Mouse (Mus musculus): Measurements from ENCODE around the gene Kncn. TPM values are rescaled to one million over a fixed set of nuclear protein-coding genes. Genes with fewer than 3 reads are reported as not detected.

Gene Kncn
- polyA plus RNA-seq, 1 experiment from 2014 or later, result 0.45 TPM

GRCm38 (mm10) chr4:115848990-115849677, 35.1 kb upstream of the Kncn start:
- H3K9me3 ChIP-seq (ENCODE audit: control insufficient read depth, low read length), result no peaks in the 10 kb centered on the region
- no peaks in the 10 kb centered on the region; the same call in 1 of the 2 replicates for H3K36me3 ChIP-seq (ENCODE audit: control insufficient read depth, insufficient read depth, low read length)
- no peak overlapping the region for H3K4me2 ChIP-seq (ENCODE audit: low read length)
- H3K4me1 ChIP-seq (ENCODE audit: control insufficient read depth, insufficient read depth, low read depth, low read length), result no peaks in the 10 kb centered on the region
- no peak for ATAC-seq
- H3K4me3 ChIP-seq (ENCODE audit: low read length), result no peak overlapping the region
- no peak overlapping the region for H3K27ac ChIP-seq (ENCODE audit: low read depth, low read length)
- 71% methylated on average over 8 of the region's 8 CpGs for WGBS
- no peak overlapping the region for H3K9ac ChIP-seq (ENCODE audit: low read depth, low read length)
- no peaks in the 10 kb centered on the region for H3K27me3 ChIP-seq (replicated peaks; ENCODE audit: control insufficient read depth, insufficient read depth, low read length)

- Histone ChIP-seq H3K9me3 (ENCODE audit: control insufficient read depth, low read length) (no peaks in the 10 kb centered on the region), H3K4me3 (ENCODE audit: low read length) (no peak overlapping the region), H3K36me3 (ENCODE audit: control insufficient read depth, insufficient read depth, low read length) (no peaks in the 10 kb centered on the region; the same call in 1 of the 2 replicates), H3K4me2 (ENCODE audit: low read length) (no peak overlapping the region), H3K27ac (ENCODE audit: low read depth, low read length) (no peak overlapping the region), H3K4me1 (ENCODE audit: control insufficient read depth, insufficient read depth, low read depth, low read length) (peaks cover 3% of the 10 kb centered on the region), H3K9ac (ENCODE audit: low read depth, low read length) (no peak overlapping the region), H3K27me3 (replicated peaks; ENCODE audit: control insufficient read depth, insufficient read depth, low read length) (no peaks in the 10 kb centered on the region)
- ATAC-seq, result no peak
- WGBS, result 94% methylated on average over 2 of the region's 2 CpGs
Observed at GRCm38 (mm10) chr4:115850111-115850510, 34.1 kb upstream of the Kncn start.

DNA sequence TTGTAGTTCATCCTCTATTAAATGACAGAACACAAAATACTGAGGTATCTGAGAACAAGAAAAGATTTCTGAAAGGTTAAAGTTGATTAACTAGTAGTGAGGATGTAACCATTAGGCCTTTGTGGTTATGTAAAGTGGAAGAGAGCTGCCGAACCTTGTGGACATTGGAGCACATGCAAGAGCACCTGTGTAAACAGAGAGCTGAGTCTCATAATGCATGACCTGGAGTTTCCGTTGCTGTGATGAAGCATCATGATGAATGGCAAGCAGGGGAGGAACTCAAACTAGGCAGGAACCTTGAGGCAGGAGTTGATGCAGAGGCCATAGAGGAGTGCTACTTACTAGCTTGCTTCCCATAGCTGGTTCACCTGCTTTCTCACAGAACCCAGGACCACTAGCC, 33.6 kb upstream of the Kncn start:
- no peaks in the 10 kb centered on the region for H3K27me3 ChIP-seq (replicated peaks; ENCODE audit: control insufficient read depth, insufficient read depth, low read length)
- no peak overlapping the region for H3K9ac ChIP-seq (ENCODE audit: low read depth, low read length)
- H3K9me3 ChIP-seq (ENCODE audit: control insufficient read depth, low read length), result no peaks in the 10 kb centered on the region
- WGBS, result 55% methylated on average over 2 of the region's 2 CpGs
- ATAC-seq, result no peak
- no peak overlapping the region for H3K4me2 ChIP-seq (ENCODE audit: low read length)
- H3K4me1 ChIP-seq (ENCODE audit: control insufficient read depth, insufficient read depth, low read depth, low read length), result peaks cover 8% of the 10 kb centered on the region
- no peak overlapping the region for H3K27ac ChIP-seq (ENCODE audit: low read depth, low read length)
- H3K36me3 ChIP-seq (ENCODE audit: control insufficient read depth, insufficient read depth, low read length), result no peaks in the 10 kb centered on the region; the same call in 1 of the 2 replicates
- no peak overlapping the region for H3K4me3 ChIP-seq (ENCODE audit: low read length)

GRCm38 (mm10) chr4:115851569-115851968, 32.6 kb upstream of the Kncn start:
- Histone ChIP-seq H3K9ac (ENCODE audit: low read depth, low read length) (no peak overlapping the region), H3K36me3 (ENCODE audit: control insufficient read depth, insufficient read depth, low read length) (no peaks in the 10 kb centered on the region; the same call in 1 of the 2 replicates), H3K4me2 (ENCODE audit: low read length) (no peak overlapping the region), H3K4me3 (ENCODE audit: low read length) (no peak overlapping the region), H3K4me1 (ENCODE audit: control insufficient read depth, insufficient read depth, low read depth, low read length) (peaks cover 16% of the 10 kb centered on the region), H3K27ac (ENCODE audit: low read depth, low read length) (no peak overlapping the region), H3K27me3 (replicated peaks; ENCODE audit: control insufficient read depth, insufficient read depth, low read length) (no peaks in the 10 kb centered on the region), H3K9me3 (ENCODE audit: control insufficient read depth, low read length) (no peaks in the 10 kb centered on the region)
- WGBS, result 85% methylated on average over 6 of the region's 6 CpGs
- ATAC-seq, result no peak

GRCm38 (mm10) chr4:115855100-115855499, 29.1 kb upstream of the Kncn start:
- 53% methylated on average over 6 of the region's 6 CpGs for WGBS
- no peaks in the 10 kb centered on the region; the same call in 1 of the 2 replicates for H3K36me3 ChIP-seq (ENCODE audit: control insufficient read depth, insufficient read depth, low read length)
- H3K27me3 ChIP-seq (replicated peaks; ENCODE audit: control insufficient read depth, insufficient read depth, low read length), result no peaks in the 10 kb centered on the region
- no peaks in the 10 kb centered on the region for H3K9me3 ChIP-seq (ENCODE audit: control insufficient read depth, low read length)
- no peak overlapping the region for H3K4me3 ChIP-seq (ENCODE audit: low read length)
- H3K4me1 ChIP-seq (ENCODE audit: control insufficient read depth, insufficient read depth, low read depth, low read length), result peaks cover 19% of the 10 kb centered on the region
- no peak overlapping the region for H3K9ac ChIP-seq (ENCODE audit: low read depth, low read length)
- ATAC-seq, result no peak
- no peak overlapping the region for H3K27ac ChIP-seq (ENCODE audit: low read depth, low read length)
- H3K4me2 ChIP-seq (ENCODE audit: low read length), result no peak overlapping the region

DNA sequence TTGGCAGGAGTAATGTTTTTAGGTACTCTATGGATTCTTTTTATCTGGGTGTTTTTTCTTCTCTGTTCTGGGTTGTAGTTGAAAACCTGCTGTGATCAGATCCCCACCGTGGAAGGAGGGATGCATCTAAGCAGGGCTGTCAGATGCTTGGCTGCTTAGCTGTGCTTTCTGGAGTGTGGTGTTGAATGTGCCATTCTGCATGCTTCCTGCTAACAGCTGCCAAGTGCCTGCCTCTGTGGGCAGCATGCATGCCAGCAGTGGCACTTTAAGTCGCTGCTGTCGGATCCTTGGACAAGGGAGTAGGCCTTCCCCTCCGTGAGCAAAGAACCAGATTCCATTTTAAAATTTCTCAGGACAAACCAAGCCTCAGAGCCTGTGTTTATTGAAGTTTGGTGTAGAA, 28.6 kb upstream of the Kncn start:
- H3K27ac ChIP-seq (ENCODE audit: low read depth, low read length), result peak overlapping the region; percentile 27; the same call in 1 of the 2 replicates
- no peaks in the 10 kb centered on the region; the same call in 1 of the 2 replicates for H3K36me3 ChIP-seq (ENCODE audit: control insufficient read depth, insufficient read depth, low read length)
- no peak overlapping the region for H3K9ac ChIP-seq (ENCODE audit: low read depth, low read length)
- 15% methylated on average over 4 of the region's 4 CpGs for WGBS
- no peaks in the 10 kb centered on the region for H3K27me3 ChIP-seq (replicated peaks; ENCODE audit: control insufficient read depth, insufficient read depth, low read length)
- H3K4me3 ChIP-seq (ENCODE audit: low read length), result no peak overlapping the region
- no peak overlapping the region for H3K4me2 ChIP-seq (ENCODE audit: low read length)
- peak; percentile 70 for ATAC-seq
- peaks cover 19% of the 10 kb centered on the region for H3K4me1 ChIP-seq (ENCODE audit: control insufficient read depth, insufficient read depth, low read depth, low read length)
- H3K9me3 ChIP-seq (ENCODE audit: control insufficient read depth, low read length), result no peaks in the 10 kb centered on the region

DNA sequence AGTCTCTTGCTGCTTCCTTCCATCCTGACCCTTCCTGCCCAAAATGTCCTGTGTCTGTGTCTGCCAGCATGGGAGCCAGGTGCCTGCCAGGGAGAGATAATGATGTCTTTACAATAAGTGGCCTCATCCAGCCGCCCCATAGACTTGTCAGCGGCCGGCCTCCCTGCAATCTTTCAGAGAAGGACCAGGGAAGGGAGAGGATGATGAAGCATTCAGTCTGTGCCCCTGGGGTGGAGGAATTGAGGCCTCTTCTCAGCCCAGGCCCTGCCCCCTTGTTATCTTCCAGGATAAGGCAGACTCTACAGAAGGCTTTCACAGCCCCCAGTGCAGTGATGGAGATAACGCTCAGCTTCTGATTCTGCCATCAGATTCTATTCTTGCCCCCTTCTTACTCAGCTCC, 27.9 kb upstream of the Kncn start:
- H3K27ac ChIP-seq (ENCODE audit: low read depth, low read length), result no peak overlapping the region
- H3K9me3 ChIP-seq (ENCODE audit: control insufficient read depth, low read length), result no peaks in the 10 kb centered on the region
- H3K27me3 ChIP-seq (replicated peaks; ENCODE audit: control insufficient read depth, insufficient read depth, low read length), result no peaks in the 10 kb centered on the region
- WGBS, result 34% methylated on average over 4 of the region's 4 CpGs
- H3K4me1 ChIP-seq (ENCODE audit: control insufficient read depth, insufficient read depth, low read depth, low read length), result peaks cover 19% of the 10 kb centered on the region
- no peak overlapping the region for H3K4me2 ChIP-seq (ENCODE audit: low read length)
- H3K36me3 ChIP-seq (ENCODE audit: control insufficient read depth, insufficient read depth, low read length), result no peaks in the 10 kb centered on the region
- ATAC-seq, result peak; percentile 43; the same call in 1 of the 2 replicates
- peak overlapping the region; percentile 42; the same call in 1 of the 2 replicates for H3K9ac ChIP-seq (ENCODE audit: low read depth, low read length)
- no peak overlapping the region for H3K4me3 ChIP-seq (ENCODE audit: low read length)

GRCm38 (mm10) chr4:115857293-115857883, 26.8 kb upstream of the Kncn start:
- Histone ChIP-seq H3K9ac (ENCODE audit: low read depth, low read length) (no peak overlapping the region), H3K36me3 (ENCODE audit: control insufficient read depth, insufficient read depth, low read length) (no peaks in the 10 kb centered on the region), H3K9me3 (ENCODE audit: control insufficient read depth, low read length) (no peaks in the 10 kb centered on the region), H3K4me1 (ENCODE audit: control insufficient read depth, insufficient read depth, low read depth, low read length) (peaks cover 19% of the 10 kb centered on the region), H3K4me3 (ENCODE audit: low read length) (no peak overlapping the region), H3K27ac (ENCODE audit: low read depth, low read length) (no peak overlapping the region), H3K27me3 (replicated peaks; ENCODE audit: control insufficient read depth, insufficient read depth, low read length) (no peaks in the 10 kb centered on the region), H3K4me2 (ENCODE audit: low read length) (no peak overlapping the region)
- WGBS, result 79% methylated on average over 9 of the region's 9 CpGs
- no peak for ATAC-seq

- Histone ChIP-seq H3K36me3 (ENCODE audit: control insufficient read depth, insufficient read depth, low read length) (no peaks in the 10 kb centered on the region), H3K27ac (ENCODE audit: low read depth, low read length) (no peak overlapping the region)
Observed at GRCm38 (mm10) chr4:115863352-115863751, 20.8 kb upstream of the Kncn start.

More at GRCm38 (mm10) chr4:115863352-115863751, 20.8 kb upstream of the Kncn start:
- Histone ChIP-seq H3K9me3 (ENCODE audit: control insufficient read depth, low read length) (no peaks in the 10 kb centered on the region), H3K27me3 (replicated peaks; ENCODE audit: control insufficient read depth, insufficient read depth, low read length) (no peaks in the 10 kb centered on the region), H3K9ac (ENCODE audit: low read depth, low read length) (no peak overlapping the region), H3K4me3 (ENCODE audit: low read length) (no peak overlapping the region), H3K4me2 (ENCODE audit: low read length) (no peak overlapping the region), H3K4me1 (ENCODE audit: control insufficient read depth, insufficient read depth, low read depth, low read length) (peaks cover 3% of the 10 kb centered on the region; the same call in 1 of the 2 replicates)
- no peak for ATAC-seq
- WGBS, result 71% methylated on average over 7 of the region's 7 CpGs

All from hindbrain, embryonic 16.5 days (tissue).